In the genomic region with DNA sequence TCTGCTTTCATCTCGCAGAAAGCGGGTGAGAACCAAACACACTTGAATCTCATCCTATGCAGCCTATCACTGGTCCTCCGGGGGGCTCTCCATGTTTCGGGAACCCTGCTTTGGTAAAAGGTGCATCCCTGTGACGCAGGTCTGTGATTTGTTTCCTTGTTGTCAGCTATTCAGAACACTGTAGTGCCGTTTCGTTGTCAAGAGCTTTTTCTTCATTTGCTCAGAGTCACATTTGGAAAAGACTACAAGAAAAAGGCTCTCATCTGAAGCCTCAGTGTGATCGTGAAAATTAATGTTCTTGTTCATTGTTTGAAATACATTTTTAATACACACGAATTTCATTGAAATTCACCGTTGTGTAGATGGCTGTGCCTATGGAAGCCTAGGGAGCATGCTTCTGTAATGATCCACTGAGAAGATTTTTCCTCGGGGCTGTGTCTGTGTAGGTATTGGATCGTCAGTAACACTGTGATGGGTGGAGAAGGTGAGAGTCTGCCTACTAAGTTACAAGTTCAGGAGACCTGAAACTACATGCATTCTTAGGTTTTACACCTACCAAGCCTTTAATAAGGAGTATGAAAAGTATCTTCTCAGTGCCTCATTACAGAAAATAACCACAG, we compare ENCODE assay signal across 16 mouse cellular contexts.
DNase-seq lines count a peak whose midpoint lies in the region; ATAC-seq lines count a peak whose summit lies in the region.
"Had no signal": no experiment of that assay in that cellular context is flagged by ENCODE, and none has a peak within 500 bp of the region (broad histone marks: within the 10 kb centered on the region; RNA-seq: fewer than 3 reads in every experiment).

No protein-coding gene starts in this region.

- H3K4me2 ChIP-seq in forebrain, embryonic 12.5 days = peak overlapping the region; percentile 55
- peak overlapping the region; percentile 55 for H3K4me2 ChIP-seq in hindbrain, embryonic 16.5 days (ENCODE audit: low read length)
- peak overlapping the region; percentile 53 for H3K4me2 ChIP-seq in neural tube, embryonic 13.5 days
- H3K4me2 ChIP-seq: liver, embryonic 13.5 days had no signal

- H3K27ac ChIP-seq in forebrain, embryonic 12.5 days = 0 out of 2 replicates have a peak overlapping the region, but pooled peaks have one; percentile 26
- peak overlapping the region; percentile 65 for H3K27ac ChIP-seq in hindbrain, embryonic 16.5 days (ENCODE audit: low read depth, low read length)
- H3K27ac ChIP-seq in neural tube, embryonic 13.5 days (replicated peaks) = peak overlapping the region; percentile 52
- H3K27ac ChIP-seq: liver, embryonic 13.5 days had no signal

- H3K9me3 ChIP-seq in forebrain, embryonic 12.5 days = no peaks in the 10 kb centered on the region
- no peaks in the 10 kb centered on the region for H3K9me3 ChIP-seq in hindbrain, embryonic 16.5 days (ENCODE audit: control insufficient read depth, low read length)
- H3K9me3 ChIP-seq in neural tube, embryonic 13.5 days = no peaks in the 10 kb centered on the region
- H3K9me3 ChIP-seq: liver, embryonic 13.5 days had no signal

- peak overlapping the region; percentile 44 for H3K9ac ChIP-seq in forebrain, embryonic 12.5 days
- H3K9ac ChIP-seq in hindbrain, embryonic 16.5 days (ENCODE audit: low read depth, low read length) = peak overlapping the region; percentile 62
- H3K9ac ChIP-seq in neural tube, embryonic 13.5 days = peak overlapping the region; percentile 65
- H3K9ac ChIP-seq: liver, embryonic 13.5 days had no signal

- H3K36me3 ChIP-seq in forebrain, embryonic 12.5 days (replicated peaks) = no peaks in the 10 kb centered on the region
- no peaks in the 10 kb centered on the region for H3K36me3 ChIP-seq in hindbrain, embryonic 16.5 days (ENCODE audit: control insufficient read depth, insufficient read depth, low read length)
- no peaks in the 10 kb centered on the region for H3K36me3 ChIP-seq in neural tube, embryonic 13.5 days
- H3K36me3 ChIP-seq: liver, embryonic 13.5 days had no signal

- ATAC-seq in forebrain, embryonic 12.5 days (ENCODE audit: low FRiP score) = peak; percentile 55
- peak; percentile 78 for ATAC-seq in hindbrain, embryonic 16.5 days
- peak; percentile 82 for ATAC-seq in neural tube, embryonic 13.5 days (ENCODE audit: low read depth)
- ATAC-seq: CD4-positive, CD25-positive, alpha-beta regulatory T cell, adult 4 months; Patski had no signal

- peak; percentile 12 to 14 for DNase-seq in left cerebral cortex, postnatal 25 days (ENCODE audit: low spot score in 2 of 2)
- no peak for DNase-seq in left cerebral cortex, adult 9 months (ENCODE audit: low spot score in 2 of 2)
- DNase-seq in adrenal gland, postnatal 14 days = no peak
- DNase-seq in c-Kit-positive CD71-positive TER-119-positive erythroid progenitor cells, embryonic 14.5 days (ENCODE audit: low spot score) = no peak
- no peak for DNase-seq in ovary, adult 18-20 months (ENCODE audit: low spot score)
- DNase-seq: adrenal gland, postnatal 36 days; heart, postnatal 14 days; kidney, adult 9 months; liver, embryonic 13.5 days; lung, postnatal 36 days; thymus, postnatal 36 days had no signal

- 35% methylated on average over 12 of the region's 12 CpGs for WGBS in forebrain, embryonic 12.5 days
- WGBS in hindbrain, embryonic 16.5 days = 38% methylated on average over 12 of the region's 12 CpGs
- WGBS in neural tube, embryonic 13.5 days = 42% methylated on average over 12 of the region's 12 CpGs

- peak overlapping the region; percentile 36 for H3K4me3 ChIP-seq in forebrain, embryonic 12.5 days (replicated peaks)
- peak overlapping the region; percentile 44 for H3K4me3 ChIP-seq in hindbrain, embryonic 16.5 days (ENCODE audit: low read length)
- peak overlapping the region; percentile 33 for H3K4me3 ChIP-seq in neural tube, embryonic 13.5 days
- H3K4me3 ChIP-seq: liver, embryonic 13.5 days had no signal

- no peaks in the 10 kb centered on the region for H3K27me3 ChIP-seq in forebrain, embryonic 12.5 days
- no peaks in the 10 kb centered on the region for H3K27me3 ChIP-seq in hindbrain, embryonic 16.5 days (replicated peaks; ENCODE audit: control insufficient read depth, insufficient read depth, low read length)
- no peaks in the 10 kb centered on the region for H3K27me3 ChIP-seq in neural tube, embryonic 13.5 days
- H3K27me3 ChIP-seq: liver, embryonic 13.5 days; Patski had no signal

- H3K4me1 ChIP-seq in forebrain, embryonic 12.5 days = peaks cover 13% of the 10 kb centered on the region
- H3K4me1 ChIP-seq in hindbrain, embryonic 16.5 days (ENCODE audit: control insufficient read depth, insufficient read depth, low read depth, low read length) = peaks cover 3% of the 10 kb centered on the region; the same call in 1 of the 2 replicates
- peaks cover 15% of the 10 kb centered on the region for H3K4me1 ChIP-seq in neural tube, embryonic 13.5 days (replicated peaks)
- H3K4me1 ChIP-seq: liver, embryonic 13.5 days had no signal

- intact Hi-C loops in left cerebral cortex, postnatal 25 days (cut with DNase I) = no loop called here

Comparison
In these comparisons a context has a peak if more than half of its experiments do, and no peak if none do; other contexts are left out.
1. DNase-seq: peak in left cerebral cortex, postnatal 25 days (2 of 2); none in left cerebral cortex, adult 9 months (0 of 2), adrenal gland, postnatal 14 days (single experiment), c-Kit-positive CD71-positive TER-119-positive erythroid progenitor cells, embryonic 14.5 days (single experiment) and ovary, adult 18-20 months (single experiment).
2. Peak in every context shown above with its lines, with median percentiles within 50 percentile points of each other: ATAC-seq, H3K27ac ChIP-seq, H3K4me2 ChIP-seq, H3K4me3 ChIP-seq and H3K9ac ChIP-seq.